Mouse (Mus musculus): ENCODE results near the gene Cfc1. TPM values are rescaled to one million over a fixed set of nuclear protein-coding genes. Genes with fewer than 3 reads are reported as not detected.

Cfc1 gene
- polyA plus RNA-seq, 1 experiment from 2014 or later = not detected

Other genes starting within 250 kb of the Cfc1 start
- gene Ccdc115, start 96.0 kb upstream of the Cfc1 start, polyA plus RNA-seq (2016; fragmentation: Nextera tagmentation; extraction: Ambion mirVana) = 64.1 and 64.5 TPM in 2 replicates
- 77.3 and 80.3 TPM in 2 replicates for gene Imp4, start 95.8 kb upstream of the Cfc1 start, polyA plus RNA-seq (2016; fragmentation: Nextera tagmentation; extraction: Ambion mirVana)
- gene Ptpn18, start 75.9 kb upstream of the Cfc1 start, polyA plus RNA-seq (2016; fragmentation: Nextera tagmentation; extraction: Ambion mirVana) = 5.2 and 7.7 TPM in 2 replicates
- gene Prss39, start 37.2 kb upstream of the Cfc1 start, polyA plus RNA-seq (2016; fragmentation: Nextera tagmentation; extraction: Ambion mirVana) = not detected in 2 replicates
- gene Prss40, start 25.3 kb downstream of the Cfc1 start, polyA plus RNA-seq (2016; fragmentation: Nextera tagmentation; extraction: Ambion mirVana) = not detected in 2 replicates
- 11.9 and 13.1 TPM in 2 replicates for gene Amer3, start 44.0 kb downstream of the Cfc1 start, polyA plus RNA-seq (2016; fragmentation: Nextera tagmentation; extraction: Ambion mirVana)